Mouse (Mus musculus) testis, adult 2 months (tissue): ENCODE data around the gene Asrgl1. TPM values are rescaled to one million over a fixed set of nuclear protein-coding genes. Genes with fewer than 3 reads are reported as not detected.
"Not testable (repeated sequence)": the region's sequence is repeated elsewhere in the genome, so short reads cannot be mapped to it uniquely, and the experiment has no call there.

Experiments used
- H3K27ac ChIP-seq: fragments of 200-500 bp; 2 replicates; pipeline ENCODE4 v1.5.1; 2012; ENCODE audit warnings: low read depth, low read length; ENCODE audit not compliant: control insufficient read depth, insufficient read depth
- H3K27me3 ChIP-seq: fragments of 200-500 bp; 2 replicates; pipeline ENCODE4 v1.6.1; 2012; ENCODE audit warnings: mild to moderate bottlenecking, low read length, moderate library complexity; ENCODE audit not compliant: control insufficient read depth, insufficient read depth
- H3K36me3 ChIP-seq: fragments of 200-500 bp; 2 replicates; pipeline ENCODE4 v1.6.1; 2012; ENCODE audit warnings: mild to moderate bottlenecking, low read length; ENCODE audit not compliant: control insufficient read depth, insufficient read depth
- H3K4me1 ChIP-seq: fragments of 200-500 bp; 2 replicates; pipeline ENCODE4 v1.6.1; 2012; ENCODE audit warnings: low read length; ENCODE audit not compliant: control insufficient read depth, insufficient read depth
- H3K4me3 ChIP-seq: fragments of 200-500 bp; 2 replicates; pipeline ENCODE4 v1.5.1; 2012; ENCODE audit warnings: low read depth, mild to moderate bottlenecking, low read length, moderate library complexity, mixed read lengths; ENCODE audit not compliant: control insufficient read depth
- CTCF ChIP-seq: fragments of 200-500 bp; IDR thresholded peaks from 2 replicates; pipeline ENCODE4 v1.5.1; 2012; ENCODE audit warnings: low read depth, mild to moderate bottlenecking, inconsistent platforms, low read length, moderate library complexity; ENCODE audit not compliant: control insufficient read depth, insufficient read depth, insufficient replicate concordance
- POLR2A ChIP-seq: fragments of 200-500 bp; IDR thresholded peaks from 2 replicates; pipeline ENCODE4 v1.6.1; 2012; ENCODE audit warnings: low read depth, mild to moderate bottlenecking, inconsistent platforms, low read length, moderate library complexity; ENCODE audit not compliant: control insufficient read depth
- polyA plus RNA-seq: library from polyadenylated mRNA; depleted of rRNA; stranded (reverse); fragments of >200 nt; gene quantifications from 2 replicates; pipeline ENCODE4 v1.2.3, GENCODE M21; 2012

Asrgl1 gene
- polyA plus RNA-seq, 1 experiment: 232 TPM

- no peaks in the 10 kb centered on the region for H3K27me3 ChIP-seq
- TF ChIP-seq CTCF: no peak
- no peak for TF ChIP-seq POLR2A
- H3K36me3 ChIP-seq: peaks cover 3% of the 10 kb centered on the region; the same call in 1 of the 2 replicates
Observed at GRCm38 (mm10) chr19:9129996-9130395, 5.4 kb downstream of the Asrgl1 start.

GRCm38 (mm10) chr19:9128499-9129194, 6.8 kb downstream of the Asrgl1 start:
- H3K4me1 ChIP-seq: no peaks in the 10 kb centered on the region
- no peak for TF ChIP-seq POLR2A
- TF ChIP-seq CTCF: no peak
- H3K27ac ChIP-seq: no peak overlapping the region
- H3K36me3 ChIP-seq: peaks cover 3% of the 10 kb centered on the region; the same call in 1 of the 2 replicates
- H3K4me3 ChIP-seq: no peak overlapping the region
- no peaks in the 10 kb centered on the region for H3K27me3 ChIP-seq

More at GRCm38 (mm10) chr19:9129996-9130395, 5.4 kb downstream of the Asrgl1 start:
- Histone ChIP-seq H3K4me3 (no peak overlapping the region), H3K27ac (no peak overlapping the region), H3K4me1 (peaks cover 4% of the 10 kb centered on the region)

- H3K4me1 ChIP-seq, H3K27ac ChIP-seq, H3K4me3 ChIP-seq, H3K27me3 ChIP-seq, H3K36me3 ChIP-seq: not testable (repeated sequence)
Observed at GRCm38 (mm10) chr19:9123986-9124385, 11.4 kb downstream of the Asrgl1 start.

GRCm38 (mm10) chr19:9122390-9122789, 13.0 kb downstream of the Asrgl1 start:
- Histone ChIP-seq H3K4me1 (no peaks in the 10 kb centered on the region), H3K27me3 (no peaks in the 10 kb centered on the region), H3K36me3 (no peaks in the 10 kb centered on the region; the same call in none of the 2 replicates), H3K4me3 (no peak overlapping the region), H3K27ac (no peak overlapping the region)
- TF ChIP-seq CTCF (no peak), POLR2A (no peak)

- Histone ChIP-seq H3K4me1 (no peaks in the 10 kb centered on the region), H3K27me3 (no peaks in the 10 kb centered on the region), H3K27ac (no peak overlapping the region), H3K4me3 (no peak overlapping the region), H3K36me3 (no peaks in the 10 kb centered on the region; the same call in none of the 2 replicates)
- TF ChIP-seq POLR2A: no peak
- no peak for TF ChIP-seq CTCF
Observed at GRCm38 (mm10) chr19:9119655-9120425, 15.6 kb downstream of the Asrgl1 start.

- TF ChIP-seq CTCF (no peak), POLR2A (no peak)
- no peaks in the 10 kb centered on the region for H3K4me1 ChIP-seq
- H3K36me3 ChIP-seq: no peaks in the 10 kb centered on the region; the same call in none of the 2 replicates
- no peak overlapping the region for H3K4me3 ChIP-seq
- no peak overlapping the region for H3K27ac ChIP-seq
- no peaks in the 10 kb centered on the region for H3K27me3 ChIP-seq
Observed at GRCm38 (mm10) chr19:9117275-9117674, 18.2 kb downstream of the Asrgl1 start.

- Histone ChIP-seq H3K27me3 (no peaks in the 10 kb centered on the region), H3K4me1 (no peaks in the 10 kb centered on the region), H3K4me3 (no peak overlapping the region), H3K36me3 (no peaks in the 10 kb centered on the region; the same call in none of the 2 replicates), H3K27ac (no peak overlapping the region)
- TF ChIP-seq CTCF (no peak), POLR2A (no peak)
Observed at GRCm38 (mm10) chr19:9116268-9116667, 19.2 kb downstream of the Asrgl1 start.
